Mouse (Mus musculus) heart, postnatal 14 days (tissue): Measurements from ENCODE around the gene Fermt2. TPM values are rescaled to one million over a fixed set of nuclear protein-coding genes. Genes with fewer than 3 reads are reported as not detected.

Experiments
- DNase-seq, 2 experiments: peaks; one replicate each; pipeline ENCODE4 v3.0.0; 2021 to 2022
- intact Hi-C: fragments of 180-260 bp; cut with DNase I; formaldehyde crosslinking; loops from one replicate; pipeline ENCODE4 v1.15.1; 2025
- long read RNA-seq, 2 experiments: library from polyadenylated mRNA; stranded (forward); transcript quantifications; one replicate each; pipeline ENCODE4 v2.0.0; 2021
- total RNA-seq, 2 experiments: library from RNA; stranded (reverse); gene quantifications; 2 replicates each; pipeline ENCODE4 v1.2.3; 2021

Fermt2 gene
- 100 to 1,000 TPM; 269 to 291 TPM for total RNA-seq
- long read RNA-seq, experiment 1, transcript Fermt2-201 (15 exons, 3,293 nt) = major isoform, 65 of 206 reads
- long read RNA-seq, experiment 1, partial matches to known transcripts = 44 of 206 reads
- long read RNA-seq, experiment 1, other reads (novel, unspliced or antisense) = 96 of 206 reads
- long read RNA-seq, experiment 2, transcript Fermt2-201 (15 exons, 3,293 nt) = major isoform, 59 of 221 reads
- long read RNA-seq, experiment 2, partial matches to known transcripts = 56 of 221 reads
- long read RNA-seq, experiment 2, other reads (novel, unspliced or antisense) = 106 of 221 reads

DNA sequence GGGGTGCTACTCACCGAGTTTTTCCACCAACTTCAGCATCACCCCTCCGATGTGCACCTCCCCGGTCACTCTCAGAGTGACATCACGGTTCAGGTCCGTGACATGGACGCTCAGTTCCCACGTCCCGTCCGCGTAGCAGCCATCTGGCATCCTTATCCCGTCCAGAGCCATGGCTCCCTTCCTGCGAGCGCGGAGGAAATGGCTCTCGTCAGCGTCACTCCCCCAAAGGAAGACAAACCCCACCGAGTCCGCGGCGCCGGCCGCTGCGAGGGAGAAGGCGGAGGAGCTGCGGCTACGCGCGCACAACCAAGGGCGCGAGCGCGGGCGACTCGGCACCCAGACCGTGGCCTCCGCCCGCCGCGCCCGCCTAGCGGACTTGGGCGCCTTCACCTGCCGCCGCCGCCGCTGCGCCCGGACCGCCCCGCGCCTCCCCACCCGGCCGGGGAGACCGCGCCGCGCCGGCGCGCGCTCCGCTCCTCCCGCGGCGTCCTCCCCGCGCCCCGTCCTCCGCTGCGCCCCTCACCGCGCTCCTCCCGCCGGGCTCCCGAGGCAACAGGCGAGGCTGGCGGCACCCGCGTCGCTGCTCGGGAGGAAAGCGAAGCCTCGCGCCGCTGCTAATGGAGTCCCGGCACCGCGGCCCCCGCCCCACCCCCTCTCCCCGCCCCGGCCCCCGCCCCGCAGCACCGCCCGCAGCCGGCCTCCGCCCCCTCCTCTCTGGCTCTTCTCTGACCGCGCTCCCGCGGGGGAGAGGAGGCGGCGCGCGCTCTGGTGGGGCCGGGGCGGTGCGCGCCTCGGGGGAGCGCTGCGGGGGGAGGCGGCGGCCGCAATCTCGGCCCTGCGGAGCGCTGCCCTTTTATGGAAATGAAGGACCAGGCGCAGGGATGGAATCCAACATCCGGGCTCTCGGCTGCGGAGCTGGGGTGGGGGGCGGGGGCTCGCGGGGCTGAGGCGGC is at the start of gene Fermt2:
Fermt2 (minus strand) TSS at position 708 of the 953 bp plus-strand sequence.
- intact Hi-C loops = loop anchor here (2.0 to 5.0 kb wide), 3 partner anchors 19 to 65 kb away; no protein-coding TSS in a partner anchor
- peak; percentile 94 to 95 for DNase-seq

DNA sequence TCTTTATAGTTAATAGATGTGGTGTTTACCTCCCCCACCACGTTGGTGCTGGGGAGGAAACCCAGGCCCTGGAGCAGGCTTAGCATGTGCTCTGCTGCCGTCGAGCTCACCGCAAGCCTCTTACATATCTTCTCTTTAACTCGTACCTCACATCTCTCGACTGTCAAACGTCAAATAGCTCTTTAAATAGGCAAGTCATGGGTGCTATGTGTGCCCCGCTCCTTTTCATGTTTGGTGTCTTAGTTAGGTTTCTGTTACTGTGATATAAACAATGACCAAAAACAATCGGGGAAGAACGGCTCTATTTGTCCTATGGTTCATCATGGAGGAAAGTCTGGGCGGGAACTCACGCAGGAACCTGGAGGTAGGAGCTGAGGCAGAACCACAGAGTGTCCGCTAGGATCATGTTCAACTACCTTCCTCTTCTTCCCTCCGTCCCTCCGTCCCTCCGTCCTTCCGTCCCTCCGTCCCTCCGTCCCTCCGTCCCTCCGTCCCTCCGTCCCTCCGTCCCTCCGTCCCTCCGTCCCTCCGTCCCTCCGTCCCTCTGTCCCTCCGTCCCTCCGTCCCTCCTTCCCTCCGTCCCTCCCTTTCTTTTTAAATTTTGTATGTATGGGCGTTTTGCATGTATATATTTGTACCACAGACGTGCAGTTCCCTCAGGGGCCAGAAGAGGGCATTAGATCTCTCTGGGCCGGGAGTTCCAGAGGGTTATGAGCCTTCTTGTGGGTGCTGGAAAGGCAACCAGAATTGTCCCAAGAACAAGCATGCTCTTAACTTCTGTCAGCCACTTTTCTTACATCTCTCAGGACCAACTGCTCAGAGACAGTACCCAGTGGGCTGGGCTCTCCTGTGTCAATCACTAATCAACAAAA is 36.4 kb upstream of the Fermt2 start:
- DNase-seq = peak; percentile 62 to 80

DNA sequence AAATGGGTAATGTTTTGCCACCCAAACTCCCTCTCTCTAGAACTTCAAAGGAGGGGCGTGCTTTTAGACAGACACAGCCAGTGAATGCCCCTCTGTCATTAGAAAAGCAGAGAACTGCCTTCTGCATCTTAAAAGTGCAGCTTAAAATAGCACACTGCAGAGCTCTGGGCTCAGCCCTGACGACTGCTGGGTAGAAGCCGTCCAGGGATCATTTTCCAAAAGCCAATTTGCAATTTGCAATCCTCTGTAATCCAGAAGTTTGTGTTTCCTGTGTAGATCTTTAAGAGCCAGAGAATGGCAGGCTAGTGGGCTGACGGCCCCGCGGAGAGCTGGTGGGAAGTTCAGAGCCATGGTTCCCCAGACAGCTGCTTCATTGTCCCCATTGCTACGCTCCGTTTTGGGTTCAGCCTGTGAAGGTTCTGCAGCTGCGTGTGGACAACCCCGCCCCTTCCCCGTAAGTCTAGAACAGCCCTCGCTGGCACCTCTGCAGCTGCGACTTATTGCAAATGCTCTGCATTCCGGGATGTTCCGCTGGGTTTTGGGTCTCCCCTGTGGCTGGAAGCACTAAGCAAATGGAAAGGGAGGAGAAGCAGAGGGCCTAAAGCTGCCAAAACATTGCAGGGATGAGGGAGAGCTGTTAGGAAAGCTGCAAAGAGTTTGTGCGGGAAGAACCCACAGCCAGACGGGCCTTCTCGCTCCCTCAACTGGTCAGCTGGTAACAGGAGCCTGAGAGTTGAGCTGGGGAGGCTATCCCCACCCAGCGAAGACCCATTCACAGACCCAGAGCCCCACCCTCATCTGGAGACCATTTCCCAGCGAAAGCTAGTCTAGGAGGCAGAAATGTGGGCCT is 35.5 kb upstream of the Fermt2 start:
- intact Hi-C loops = loop anchor here (5.0 to 10.0 kb wide), 2 partner anchors 37 to 209 kb away; no protein-coding TSS in a partner anchor
- peak; percentile 51 to 62 for DNase-seq

More for the DNA sequence above, 36.4 kb upstream of the Fermt2 start:
- intact Hi-C loops = loop anchor here (5.0 to 10.0 kb wide), 2 partner anchors 36 to 208 kb away; no protein-coding TSS in a partner anchor

DNA sequence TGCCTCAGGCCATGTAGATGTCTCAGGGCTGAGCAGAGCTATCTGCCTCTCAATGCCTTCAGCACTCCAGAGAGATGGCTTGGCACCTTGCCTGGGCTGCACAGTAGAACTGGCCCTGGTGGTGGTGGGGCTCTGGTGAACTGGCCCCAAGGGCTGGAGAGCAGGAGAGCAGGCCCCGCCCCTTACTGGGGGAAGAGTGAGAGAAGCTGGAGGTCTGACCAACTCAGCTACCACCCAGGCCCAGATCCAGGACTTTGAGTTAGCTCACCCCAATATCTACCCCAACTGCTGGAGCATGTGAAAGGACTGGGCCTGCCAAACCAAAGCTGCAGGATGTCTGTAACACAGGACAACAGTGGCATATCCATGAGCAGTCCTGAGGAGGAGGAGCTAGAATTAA is 33.7 kb upstream of the Fermt2 start:
- DNase-seq = peak; percentile 67 to 74
- intact Hi-C loops = loop anchor here (10.0 kb wide), 1 partner anchor 211 kb away; no protein-coding TSS in a partner anchor

DNA sequence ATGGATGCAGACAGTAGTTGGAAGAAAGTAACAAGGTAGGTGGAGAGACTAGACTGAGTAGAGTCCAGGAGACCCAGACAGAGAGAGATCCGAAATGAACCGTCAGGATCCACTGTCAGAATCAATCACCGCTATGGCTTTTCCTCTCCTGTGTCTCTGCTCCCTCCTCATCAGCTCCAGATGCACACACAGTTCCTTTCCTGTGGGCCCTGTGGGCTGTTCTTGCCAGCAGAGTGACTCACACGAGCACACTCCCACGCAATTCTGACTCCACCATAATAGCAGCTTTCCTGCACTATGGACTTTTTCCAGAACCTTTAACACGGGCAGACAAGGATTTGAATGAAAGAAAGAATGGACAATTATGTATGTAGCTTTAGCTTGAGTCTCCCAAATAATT is 31.8 kb upstream of the Fermt2 start:
- peak; percentile 45 to 47 for DNase-seq
- intact Hi-C loops = loop anchor here (10.0 kb wide), 1 partner anchor 213 kb away; no protein-coding TSS in a partner anchor

DNA sequence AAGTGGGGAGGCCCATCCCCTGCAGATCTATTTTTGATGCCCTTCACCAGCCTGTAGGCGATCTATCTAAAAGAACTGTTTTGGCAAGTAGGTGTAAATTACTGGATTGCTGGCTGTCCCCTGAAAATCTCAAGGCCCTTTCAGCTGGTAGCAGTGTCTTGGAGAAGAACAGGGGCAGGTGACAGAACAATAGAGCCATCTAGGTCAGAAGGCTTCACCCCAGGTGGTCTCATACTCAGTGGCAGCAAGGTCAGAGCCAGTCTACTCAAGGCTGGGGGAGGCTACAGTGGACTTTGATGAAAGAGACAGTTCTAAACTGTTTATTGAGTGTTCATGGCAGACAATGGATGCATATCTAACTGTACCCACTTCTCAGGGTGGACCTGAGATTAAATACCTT is 29.1 kb upstream of the Fermt2 start:
- intact Hi-C loops = no loop called here

DNA sequence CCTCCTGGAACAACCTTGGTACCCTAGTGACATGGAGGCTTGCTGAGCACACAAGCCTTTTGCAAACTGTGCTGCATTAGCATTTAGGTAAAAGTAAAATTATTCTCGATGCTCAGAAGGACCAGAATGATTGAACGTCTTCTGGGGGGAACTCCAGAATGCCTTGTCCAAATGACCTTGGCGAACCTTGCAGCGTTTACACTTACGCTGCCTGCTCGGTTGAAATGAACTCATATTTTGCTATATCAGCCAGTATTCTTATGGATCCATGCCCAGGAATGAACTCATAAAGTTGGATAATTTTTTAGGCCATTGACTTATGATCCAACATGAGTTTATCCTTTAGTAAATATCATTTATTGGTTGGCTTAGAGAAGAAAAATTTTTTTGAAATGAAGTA is 24.4 kb upstream of the Fermt2 start:
- DNase-seq = peak in 1 of 2 experiments; percentile 35
- intact Hi-C loops = no loop called here

More for the DNA sequence above, 29.1 kb upstream of the Fermt2 start:
- no peak for DNase-seq

DNA sequence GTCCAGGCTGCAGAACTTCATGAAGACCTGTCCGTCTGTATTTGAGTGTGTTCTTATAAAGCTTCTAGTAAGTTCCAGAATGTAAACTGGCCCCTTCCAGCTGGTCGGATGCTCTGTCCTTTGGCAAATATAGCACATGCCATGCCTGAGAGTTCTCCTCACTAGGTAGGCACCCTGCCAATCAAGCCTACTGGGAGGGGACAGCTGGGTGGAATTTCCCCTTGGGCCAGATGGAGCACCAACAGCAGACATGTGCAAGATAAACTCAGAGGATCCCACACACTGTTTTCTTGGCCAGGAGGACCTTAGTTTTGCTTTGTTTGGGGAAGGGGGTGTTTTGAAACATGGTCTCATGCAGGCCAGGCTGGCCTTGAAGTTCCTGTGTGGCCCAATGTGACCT is 23.9 kb upstream of the Fermt2 start:
- DNase-seq = peak; percentile 70 to 89
- intact Hi-C loops = no loop called here

DNA sequence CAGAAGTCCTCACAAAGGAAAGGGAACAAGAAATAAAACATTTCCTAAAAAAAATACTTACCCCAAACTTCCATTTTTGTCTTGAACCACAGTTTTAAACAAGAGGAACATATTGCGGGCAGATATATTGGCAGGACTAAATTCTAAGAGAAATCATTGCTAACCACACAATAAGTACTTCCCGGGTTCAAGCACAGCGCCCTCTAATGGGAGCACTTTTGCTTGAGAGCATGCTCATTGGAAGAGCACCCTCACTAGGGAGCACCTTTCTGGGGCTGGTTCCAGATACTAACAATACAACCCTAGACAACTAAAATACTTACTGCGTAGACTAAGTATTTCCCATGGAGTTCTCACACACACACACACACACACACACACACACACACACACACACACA is 22.5 kb upstream of the Fermt2 start:
- no peak for DNase-seq
- intact Hi-C loops = no loop called here

DNA sequence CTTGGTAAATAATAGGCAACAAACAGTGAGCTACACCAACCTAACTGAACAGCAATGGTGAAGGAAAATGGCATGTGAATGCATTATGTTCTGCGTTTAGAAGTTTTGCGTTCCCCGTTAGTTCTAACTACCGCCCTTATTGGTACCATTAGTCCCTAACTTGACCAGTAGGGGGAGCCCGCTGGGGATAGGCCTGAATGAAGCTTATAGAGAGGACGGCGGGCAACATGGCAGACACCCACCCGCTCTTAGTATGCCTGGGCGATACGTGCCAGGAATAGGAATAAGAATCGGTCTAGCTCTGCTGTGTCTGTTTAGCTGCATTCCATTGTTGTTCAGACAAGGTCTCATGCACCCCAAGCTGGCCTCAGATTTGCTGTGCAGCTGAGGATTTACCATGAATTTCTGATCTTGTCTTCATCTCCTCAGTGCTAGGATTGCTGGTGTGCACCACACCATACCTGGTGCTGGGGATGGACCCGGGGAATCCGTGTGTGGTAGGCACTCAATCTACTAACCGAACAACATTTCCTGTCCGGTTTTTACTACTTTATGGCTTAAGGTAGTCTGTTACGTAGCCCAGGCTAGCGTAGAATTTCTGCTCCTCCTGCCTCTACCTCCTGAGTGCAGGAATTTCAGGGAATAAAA is 21.3 kb upstream of the Fermt2 start:
- intact Hi-C loops = no loop called here
- DNase-seq = peak in 1 of 2 experiments; percentile 13

DNA sequence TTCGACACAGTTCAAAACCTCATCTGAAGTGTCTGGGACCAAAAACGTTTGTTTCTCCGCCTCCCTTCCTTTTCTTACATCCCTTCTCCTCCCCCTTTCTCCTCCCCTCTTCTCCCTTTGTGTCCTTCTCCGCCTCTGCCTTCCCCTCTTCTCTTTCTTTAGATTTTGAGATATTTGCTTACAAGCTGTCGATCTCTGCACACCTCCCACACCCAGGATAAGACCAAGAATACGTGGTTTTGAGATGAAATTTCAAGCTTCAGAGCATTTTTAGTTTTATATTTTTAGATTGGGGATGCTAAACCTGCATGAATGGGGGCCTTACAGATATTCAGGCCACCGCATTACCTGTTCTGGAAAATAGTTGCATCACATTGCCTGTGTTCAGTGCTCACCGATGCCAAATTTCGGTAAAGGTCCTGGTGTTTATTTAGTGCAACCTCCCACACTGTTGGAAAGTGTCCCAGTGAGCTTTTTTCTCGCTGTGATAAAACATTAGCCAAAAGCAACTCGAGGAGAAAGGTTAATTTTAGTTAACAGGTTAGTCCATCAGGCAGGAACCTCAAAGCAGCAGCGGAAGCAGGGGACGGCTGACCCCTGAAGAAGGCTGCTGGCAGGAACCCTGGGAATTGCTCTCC is 20.2 kb upstream of the Fermt2 start:
- DNase-seq = peak in 1 of 2 experiments; percentile 22
- intact Hi-C loops = no loop called here

DNA sequence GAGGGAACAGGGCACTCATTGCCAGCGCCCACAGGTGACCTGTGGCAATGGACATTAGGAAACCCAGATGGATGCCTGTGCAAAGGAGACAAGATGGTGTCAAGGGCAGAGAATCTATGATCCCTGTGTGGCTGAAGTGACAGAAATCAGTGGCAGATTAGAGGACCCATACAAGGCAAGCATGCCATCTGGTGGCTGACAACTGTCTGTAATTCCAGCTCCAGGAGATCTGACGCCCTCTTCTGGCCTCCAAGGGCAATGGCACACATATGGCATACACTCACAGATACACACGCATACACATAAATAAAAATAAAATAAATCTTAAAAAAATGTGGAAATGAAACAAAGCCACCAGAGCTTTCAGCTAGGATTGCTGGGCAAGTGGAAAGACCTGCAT is 18.2 kb upstream of the Fermt2 start:
- intact Hi-C loops = no loop called here
- DNase-seq = no peak

DNA sequence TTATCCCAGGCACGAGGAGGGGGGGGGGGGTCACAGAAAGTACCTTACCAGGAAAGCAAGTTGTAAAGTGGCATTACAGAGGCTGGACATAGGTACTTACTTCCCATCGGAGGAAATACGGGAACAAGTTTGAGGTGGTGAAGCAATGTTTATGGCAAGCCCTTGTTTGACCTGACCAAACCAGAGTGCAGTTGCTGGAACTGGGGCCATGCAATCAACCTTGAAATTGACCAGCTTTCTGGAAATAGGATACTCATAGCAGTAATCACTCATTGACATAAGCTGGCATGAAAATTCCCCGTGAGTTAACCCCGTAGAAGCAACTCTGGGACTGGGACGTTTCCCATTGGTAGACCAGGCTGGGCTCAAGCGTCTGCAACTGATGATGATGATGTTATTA is 15.0 kb upstream of the Fermt2 start:
- no peak for DNase-seq
- intact Hi-C loops = loop anchor here (5.0 kb wide), 2 partner anchors 57 to 228 kb away; partner anchors contain the start of gene Ero1l

DNA sequence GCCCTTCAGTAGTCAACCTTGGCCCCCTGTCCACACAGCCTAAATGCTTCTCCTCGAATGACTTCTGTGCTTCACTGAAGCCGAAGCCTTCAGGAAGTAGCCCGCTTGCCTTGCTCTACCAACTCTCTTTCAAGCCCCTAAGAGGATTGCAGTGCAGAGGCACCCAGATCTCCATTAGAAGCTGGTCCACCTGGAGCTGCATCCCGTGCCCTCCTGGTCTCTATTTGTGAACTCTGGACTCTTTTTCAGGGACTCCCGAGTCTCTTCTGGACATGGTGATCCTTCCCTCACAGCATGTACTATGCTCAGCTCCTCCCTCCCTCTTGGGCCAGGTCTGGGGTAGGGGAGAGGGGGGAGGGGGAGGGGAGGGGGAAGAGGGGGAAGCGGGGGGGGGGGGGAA is 14.1 kb upstream of the Fermt2 start:
- no peak for DNase-seq
- intact Hi-C loops = loop anchor here (5.0 kb wide), 2 partner anchors 58 to 227 kb away; partner anchors contain the start of gene Ero1l

DNA sequence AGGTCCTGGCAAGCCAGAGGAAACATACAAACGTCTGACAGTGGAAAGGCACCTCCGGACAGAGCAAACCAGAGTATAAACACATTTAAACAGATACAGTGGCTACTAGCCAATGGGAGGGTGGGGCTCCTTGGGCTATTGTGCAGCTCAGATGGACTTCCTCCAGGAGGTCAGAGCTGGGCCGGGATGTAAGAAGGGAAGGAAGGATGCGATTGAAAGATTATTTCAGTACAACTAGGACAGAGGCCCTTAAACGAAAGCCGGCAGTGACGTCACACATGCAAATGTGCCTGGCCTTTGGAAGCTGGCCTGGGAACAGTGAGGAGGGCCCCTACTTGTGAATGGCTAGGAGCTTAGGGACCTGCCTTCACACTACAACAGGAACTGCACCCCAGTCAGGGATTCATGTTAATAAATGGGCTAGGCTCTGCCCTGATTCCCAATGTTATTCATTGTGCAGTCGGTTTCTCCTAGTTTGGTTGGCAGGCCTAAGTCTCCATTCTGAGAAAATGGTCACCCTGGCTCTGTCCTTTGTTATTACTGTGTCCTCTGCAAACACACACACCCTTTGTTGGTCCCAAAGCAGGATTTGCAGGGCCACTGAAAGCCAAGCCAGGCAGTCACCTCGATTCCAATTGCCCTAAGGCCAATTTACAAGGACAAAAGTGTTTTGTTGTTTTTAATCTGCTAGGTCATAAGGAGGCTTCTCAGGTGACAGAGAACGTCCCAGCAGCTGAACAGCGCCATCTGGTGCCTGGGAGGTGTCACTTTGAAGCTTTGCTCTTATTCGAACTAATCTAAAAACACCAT is 9.9 kb upstream of the Fermt2 start:
- DNase-seq = peak; percentile 84 to 88
- intact Hi-C loops = loop anchor here (1.0 to 5.0 kb wide), 3 partner anchors 62 to 223 kb away; partner anchors contain the start of gene Ero1l

DNA sequence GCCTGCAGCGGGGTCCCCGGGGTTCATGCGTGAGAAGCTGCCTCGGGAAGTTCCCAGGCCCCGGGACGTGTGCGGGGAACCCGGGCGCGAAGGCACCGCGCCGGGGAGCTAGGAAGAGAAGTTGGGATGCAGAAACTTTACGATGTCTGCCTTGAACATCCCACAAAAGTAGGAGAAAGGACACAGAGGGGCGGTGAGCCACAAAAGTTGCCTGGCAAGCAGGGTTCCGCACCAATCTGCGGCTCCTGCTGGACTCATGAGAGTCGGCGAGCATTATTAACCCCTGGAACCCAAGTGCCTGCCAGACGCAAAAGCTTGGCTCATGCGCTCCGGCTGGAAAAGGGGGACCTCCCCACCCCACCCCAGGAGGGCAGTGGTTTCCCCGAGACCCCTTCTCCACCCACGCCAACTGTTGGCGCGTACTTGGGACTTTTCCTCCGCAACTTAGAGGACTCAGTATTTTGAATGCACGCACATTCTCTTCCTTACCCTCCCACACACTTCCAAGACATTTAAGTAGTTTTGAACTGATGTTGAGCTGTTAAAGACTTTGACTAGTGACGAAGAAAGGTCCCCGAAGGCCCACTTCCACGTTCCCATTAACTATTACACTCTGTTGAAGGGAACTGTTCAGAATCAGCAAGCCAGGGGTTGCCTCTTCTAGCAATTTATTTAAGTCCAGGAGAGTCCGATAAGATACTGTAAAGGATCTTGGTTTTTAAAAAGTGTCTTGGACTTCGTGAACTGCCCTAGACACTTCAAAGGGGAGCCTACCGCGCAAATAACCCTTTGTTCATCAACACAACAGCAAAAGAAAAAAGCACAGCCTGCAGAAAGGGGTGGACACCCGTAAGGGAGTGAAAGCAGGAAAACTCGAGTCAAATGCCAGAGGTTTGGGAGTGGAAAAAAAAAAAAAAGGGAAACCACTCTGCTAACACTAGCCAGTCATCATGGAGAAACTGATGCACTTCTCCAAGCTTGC is 737 bp upstream of the Fermt2 start:
- no peak for DNase-seq
- intact Hi-C loops = loop anchor here (5.0 kb wide), 1 partner anchor 38 kb away; no protein-coding TSS in a partner anchor
